Mouse (Mus musculus): ENCODE results near the gene Vwa3a. TPM values are rescaled to one million over a fixed set of nuclear protein-coding genes. Genes with fewer than 3 reads are reported as not detected.

Gene Vwa3a
- 1.4 and 2.1 TPM in 2 replicates for polyA plus RNA-seq (2012; rRNA removed)

GRCm38 (mm10) chr7:120739018-120739417 is at the start of gene Vwa3a:
TSS of gene Vwa3a (plus strand) at chr7:120739318.
- no peaks in the 10 kb centered on the region for H3K4me1 ChIP-seq (ENCODE audit: control insufficient read depth, insufficient read depth, low read length)
- no peak for DNase-seq
- H3K27me3 ChIP-seq (ENCODE audit: control insufficient read depth, insufficient read depth, low read length): no peaks in the 10 kb centered on the region
- H3K27ac ChIP-seq (ENCODE audit: insufficient read depth, low read length): no peak within 1 kb of the TSS
- WGBS: 70% methylated on average over 6 of the region's 6 CpGs
- H3K4me3 ChIP-seq (replicated peaks; ENCODE audit: insufficient read depth, low read depth, low read length): no peak within 1 kb of the TSS
- TF ChIP-seq POLR2A (IDR thresholded peaks at IDR 0.05; ENCODE audit: borderline replicate concordance, insufficient read depth, low read length) (no peak), CTCF (IDR thresholded peaks at IDR 0.05; ENCODE audit: borderline replicate concordance, insufficient read depth, low read depth, low read length) (no peak)

GRCm38 (mm10) chr7:120690634-120691033 is 48.5 kb upstream of the Vwa3a start:
- H3K27me3 ChIP-seq (ENCODE audit: control insufficient read depth, insufficient read depth, low read length): no peaks in the 10 kb centered on the region
- peaks cover 8% of the 10 kb centered on the region for H3K4me1 ChIP-seq (ENCODE audit: control insufficient read depth, insufficient read depth, low read length)
- H3K27ac ChIP-seq (ENCODE audit: insufficient read depth, low read length): no peak overlapping the region
- TF ChIP-seq CTCF (IDR thresholded peaks at IDR 0.05; ENCODE audit: borderline replicate concordance, insufficient read depth, low read depth, low read length) (0 out of 2 replicates have a peak, but pooled peaks have one; percentile 1), POLR2A (IDR thresholded peaks at IDR 0.05; ENCODE audit: borderline replicate concordance, insufficient read depth, low read length) (no peak)
- 74% methylated on average over 4 of the region's 4 CpGs for WGBS
- H3K4me3 ChIP-seq (replicated peaks; ENCODE audit: insufficient read depth, low read depth, low read length): no peak overlapping the region
- DNase-seq: no peak

GRCm38 (mm10) chr7:120693831-120694375 is 45.2 kb upstream of the Vwa3a start:
- no peak overlapping the region for H3K27ac ChIP-seq (ENCODE audit: insufficient read depth, low read length)
- H3K27me3 ChIP-seq (ENCODE audit: control insufficient read depth, insufficient read depth, low read length): no peaks in the 10 kb centered on the region
- no peaks in the 10 kb centered on the region for H3K4me1 ChIP-seq (ENCODE audit: control insufficient read depth, insufficient read depth, low read length)
- 98% methylated on average over 5 of the region's 5 CpGs for WGBS
- no peak for TF ChIP-seq POLR2A (IDR thresholded peaks at IDR 0.05; ENCODE audit: borderline replicate concordance, insufficient read depth, low read length)
- no peak for TF ChIP-seq CTCF (IDR thresholded peaks at IDR 0.05; ENCODE audit: borderline replicate concordance, insufficient read depth, low read depth, low read length)
- no peak overlapping the region for H3K4me3 ChIP-seq (replicated peaks; ENCODE audit: insufficient read depth, low read depth, low read length)
- no peak for DNase-seq

DNA sequence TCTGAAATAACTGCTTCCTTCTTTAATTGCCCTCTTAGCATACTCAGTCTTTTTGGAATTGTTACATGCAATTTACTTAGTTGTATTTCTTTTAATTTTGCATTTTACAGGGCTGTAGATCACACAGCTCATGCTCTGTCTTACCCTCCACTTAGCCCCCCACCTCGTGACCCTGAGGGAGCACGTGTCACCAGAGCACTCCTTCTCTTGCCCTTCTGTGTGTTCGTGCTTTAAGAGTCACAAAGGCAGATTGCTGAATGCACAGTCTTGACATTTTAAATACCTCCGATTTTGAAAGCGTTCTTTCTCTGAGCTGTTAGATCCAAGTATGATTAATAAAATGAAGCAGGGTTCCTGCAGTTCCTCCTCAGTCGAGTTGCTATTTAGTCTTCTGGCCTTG is 43.9 kb upstream of the Vwa3a start:
- TF ChIP-seq POLR2A (IDR thresholded peaks at IDR 0.05; ENCODE audit: borderline replicate concordance, insufficient read depth, low read length) (no peak), CTCF (IDR thresholded peaks at IDR 0.05; ENCODE audit: borderline replicate concordance, insufficient read depth, low read depth, low read length) (no peak)
- 50% methylated on average over 6 of the region's 6 CpGs for WGBS
- H3K27ac ChIP-seq (ENCODE audit: insufficient read depth, low read length): no peak overlapping the region
- no peaks in the 10 kb centered on the region for H3K4me1 ChIP-seq (ENCODE audit: control insufficient read depth, insufficient read depth, low read length)
- no peaks in the 10 kb centered on the region for H3K27me3 ChIP-seq (ENCODE audit: control insufficient read depth, insufficient read depth, low read length)
- no peak for DNase-seq
- no peak overlapping the region for H3K4me3 ChIP-seq (replicated peaks; ENCODE audit: insufficient read depth, low read depth, low read length)

DNA sequence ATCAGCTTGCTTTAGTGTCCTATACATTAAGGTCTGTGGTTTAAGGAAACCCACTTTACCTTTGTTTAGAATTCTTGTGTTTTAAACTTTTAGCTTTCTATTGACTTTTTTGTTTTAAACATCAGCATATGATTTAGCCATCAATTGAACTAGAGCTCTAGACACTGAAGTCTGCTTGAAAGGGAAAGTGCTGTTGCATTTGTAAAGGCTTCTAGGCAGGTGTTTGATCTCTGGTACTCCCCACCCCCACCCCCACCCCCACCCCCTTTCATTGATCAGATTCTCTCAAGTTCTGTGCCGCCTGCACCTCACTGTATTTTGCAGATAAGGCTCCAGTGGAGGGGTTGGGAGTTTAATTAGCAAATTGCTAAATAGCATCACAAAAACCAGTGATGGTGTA is 43.5 kb upstream of the Vwa3a start:
- H3K4me3 ChIP-seq (replicated peaks; ENCODE audit: insufficient read depth, low read depth, low read length): no peak overlapping the region
- no peaks in the 10 kb centered on the region for H3K4me1 ChIP-seq (ENCODE audit: control insufficient read depth, insufficient read depth, low read length)
- no peak overlapping the region for H3K27ac ChIP-seq (ENCODE audit: insufficient read depth, low read length)
- TF ChIP-seq POLR2A (IDR thresholded peaks at IDR 0.05; ENCODE audit: borderline replicate concordance, insufficient read depth, low read length): no peak
- no peak for TF ChIP-seq CTCF (IDR thresholded peaks at IDR 0.05; ENCODE audit: borderline replicate concordance, insufficient read depth, low read depth, low read length)
- H3K27me3 ChIP-seq (ENCODE audit: control insufficient read depth, insufficient read depth, low read length): no peaks in the 10 kb centered on the region
- no peak for DNase-seq
- 93% methylated on average over 1 of the region's 1 CpGs for WGBS

DNA sequence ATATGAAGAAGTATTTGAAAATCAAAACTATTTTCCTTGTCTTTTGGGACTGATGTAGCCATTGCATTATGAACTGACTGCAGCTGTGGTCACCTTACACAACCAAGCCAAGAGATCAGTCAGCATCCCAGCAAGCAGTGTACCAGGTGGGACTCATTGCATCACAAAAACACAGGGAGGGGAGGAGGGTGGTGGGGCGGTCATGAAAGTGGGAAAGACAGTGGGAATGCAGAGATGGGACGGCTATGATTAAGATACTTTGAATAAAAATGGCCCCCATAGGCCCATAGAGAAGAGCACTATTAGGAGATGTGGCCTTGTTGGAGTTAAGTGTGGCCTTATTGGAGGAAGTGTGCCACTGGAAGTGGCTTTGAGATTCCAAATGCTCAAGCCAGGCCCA is 42.8 kb upstream of the Vwa3a start:
- H3K27ac ChIP-seq (ENCODE audit: insufficient read depth, low read length): no peak overlapping the region
- H3K27me3 ChIP-seq (ENCODE audit: control insufficient read depth, insufficient read depth, low read length): no peaks in the 10 kb centered on the region
- DNase-seq: no peak
- H3K4me3 ChIP-seq (replicated peaks; ENCODE audit: insufficient read depth, low read depth, low read length): no peak overlapping the region
- no peaks in the 10 kb centered on the region for H3K4me1 ChIP-seq (ENCODE audit: control insufficient read depth, insufficient read depth, low read length)
- no peak for TF ChIP-seq POLR2A (IDR thresholded peaks at IDR 0.05; ENCODE audit: borderline replicate concordance, insufficient read depth, low read length)
- TF ChIP-seq CTCF (IDR thresholded peaks at IDR 0.05; ENCODE audit: borderline replicate concordance, insufficient read depth, low read depth, low read length): no peak
- WGBS: 96% methylated on average over 2 of the region's 2 CpGs

DNA sequence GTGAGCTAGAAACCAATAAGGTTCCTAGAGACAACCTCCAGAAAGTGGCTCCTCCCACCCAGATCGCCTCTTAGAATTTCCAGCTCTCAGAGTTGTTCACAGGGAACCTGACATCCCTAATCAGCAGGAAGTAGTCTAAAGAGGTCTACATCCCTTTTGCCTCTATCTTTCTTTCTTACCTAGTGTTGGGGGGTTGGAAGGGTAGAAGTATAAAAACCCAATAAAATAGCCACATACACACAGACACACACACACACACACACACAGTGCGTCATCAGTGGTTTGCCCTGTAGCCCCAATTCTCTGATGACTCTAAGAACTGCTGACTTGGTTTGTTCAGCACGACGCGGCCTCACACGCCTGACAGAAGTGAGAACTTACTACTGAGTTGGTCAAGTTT is 39.5 kb upstream of the Vwa3a start:
- H3K27ac ChIP-seq (ENCODE audit: insufficient read depth, low read length): no peak overlapping the region
- H3K27me3 ChIP-seq (ENCODE audit: control insufficient read depth, insufficient read depth, low read length): no peaks in the 10 kb centered on the region
- H3K4me1 ChIP-seq (ENCODE audit: control insufficient read depth, insufficient read depth, low read length): no peaks in the 10 kb centered on the region
- no peak overlapping the region for H3K4me3 ChIP-seq (replicated peaks; ENCODE audit: insufficient read depth, low read depth, low read length)
- TF ChIP-seq POLR2A (IDR thresholded peaks at IDR 0.05; ENCODE audit: borderline replicate concordance, insufficient read depth, low read length): no peak
- TF ChIP-seq CTCF (IDR thresholded peaks at IDR 0.05; ENCODE audit: borderline replicate concordance, insufficient read depth, low read depth, low read length): no peak
- 93% methylated on average over 6 of the region's 6 CpGs for WGBS
- DNase-seq: no peak

- no peak overlapping the region for H3K4me3 ChIP-seq (replicated peaks; ENCODE audit: insufficient read depth, low read depth, low read length)
- H3K4me1 ChIP-seq (ENCODE audit: control insufficient read depth, insufficient read depth, low read length): no peaks in the 10 kb centered on the region
- DNase-seq: no peak
- H3K27me3 ChIP-seq (ENCODE audit: control insufficient read depth, insufficient read depth, low read length): no peaks in the 10 kb centered on the region
- TF ChIP-seq POLR2A (IDR thresholded peaks at IDR 0.05; ENCODE audit: borderline replicate concordance, insufficient read depth, low read length) (no peak), CTCF (IDR thresholded peaks at IDR 0.05; ENCODE audit: borderline replicate concordance, insufficient read depth, low read depth, low read length) (no peak)
- H3K27ac ChIP-seq (ENCODE audit: insufficient read depth, low read length): no peak overlapping the region
- WGBS: 47% methylated on average over 3 of the region's 3 CpGs
These were observed 35.2 kb upstream of the Vwa3a start for GRCm38 (mm10) chr7:120703888-120704287.

Data from cerebellum, adult 2 months (tissue).